Mouse (Mus musculus) common myeloid progenitor, adult 5-6 weeks (primary cell): ENCODE measurements around the gene Ackr2. TPM values are rescaled to one million over a fixed set of nuclear protein-coding genes. Genes with fewer than 3 reads are reported as not detected.

Source experiments
- ATAC-seq: replicated peaks from 2 replicates; pipeline ENCODE4 v1.8.0; 2016; ENCODE audit warnings: low read depth, mild to moderate bottlenecking, moderate TSS enrichment, inconsistent platforms; ENCODE audit not compliant: poor library complexity, severe bottlenecking
- total RNA-seq: library from RNA; stranded (forward); fragments of 200-1000, 187-1606 nt; gene quantifications from 2 replicates; pipeline ENCODE4 v1.2.3, GENCODE M21; 2017

The Ackr2 gene
- total RNA-seq, 1 experiment from 2014 or later: not detected

- no peak for ATAC-seq
Observed at GRCm38 (mm10) chr9:121951114-121951423, 52.9 kb downstream of the Ackr2 start.

GRCm38 (mm10) chr9:121952596-121952995 lies 54.4 kb downstream of the Ackr2 start:
- ATAC-seq: no peak

- ATAC-seq: no peak
Observed at GRCm38 (mm10) chr9:121959966-121960635, 61.9 kb downstream of the Ackr2 start.

Other genes with a start within 250 kb of the Ackr2 start
- gene Sec22c, start 192.9 kb upstream of the Ackr2 start, total RNA-seq: 5.5 and 13.3 TPM in 2 replicates
- gene Ss18l2, start 188.0 kb upstream of the Ackr2 start, total RNA-seq: 34.1 and 34.8 TPM in 2 replicates
- gene Nktr, start 179.2 kb upstream of the Ackr2 start, total RNA-seq: 100 and 118 TPM in 2 replicates
- gene Zfp651, start 139.0 kb upstream of the Ackr2 start, total RNA-seq: 0.15 and 1.5 TPM in 2 replicates
- gene Klhl40, start 120.7 kb upstream of the Ackr2 start, total RNA-seq: 0.59 TPM in 1 of 2 replicates, not detected in the other
- gene Hhatl, start 105.8 kb upstream of the Ackr2 start, total RNA-seq: not detected in 2 replicates
- not detected in 2 replicates for gene Ccdc13, start 58.9 kb upstream of the Ackr2 start, total RNA-seq
- 15.5 and 18.5 TPM in 2 replicates for gene Higd1a, start 40.0 kb upstream of the Ackr2 start, total RNA-seq
- gene Cyp8b1, start 17.9 kb downstream of the Ackr2 start, total RNA-seq: not detected in 2 replicates
- gene Fam198a, start 52.6 kb downstream of the Ackr2 start, total RNA-seq: not detected in 2 replicates
- gene Pomgnt2, start 98.8 kb downstream of the Ackr2 start, total RNA-seq: 4.1 and 5.7 TPM in 2 replicates
- 12.9 and 37.7 TPM in 2 replicates for gene Snrk, start 218.9 kb downstream of the Ackr2 start, total RNA-seq